Mouse (Mus musculus): ENCODE data around the gene Chek1. TPM values are rescaled to one million over a fixed set of nuclear protein-coding genes. Genes with fewer than 3 reads are reported as not detected.

Chek1 gene
- polyA plus RNA-seq (2017; shearing (Covaris generic)) = 3.0 TPM

DNA sequence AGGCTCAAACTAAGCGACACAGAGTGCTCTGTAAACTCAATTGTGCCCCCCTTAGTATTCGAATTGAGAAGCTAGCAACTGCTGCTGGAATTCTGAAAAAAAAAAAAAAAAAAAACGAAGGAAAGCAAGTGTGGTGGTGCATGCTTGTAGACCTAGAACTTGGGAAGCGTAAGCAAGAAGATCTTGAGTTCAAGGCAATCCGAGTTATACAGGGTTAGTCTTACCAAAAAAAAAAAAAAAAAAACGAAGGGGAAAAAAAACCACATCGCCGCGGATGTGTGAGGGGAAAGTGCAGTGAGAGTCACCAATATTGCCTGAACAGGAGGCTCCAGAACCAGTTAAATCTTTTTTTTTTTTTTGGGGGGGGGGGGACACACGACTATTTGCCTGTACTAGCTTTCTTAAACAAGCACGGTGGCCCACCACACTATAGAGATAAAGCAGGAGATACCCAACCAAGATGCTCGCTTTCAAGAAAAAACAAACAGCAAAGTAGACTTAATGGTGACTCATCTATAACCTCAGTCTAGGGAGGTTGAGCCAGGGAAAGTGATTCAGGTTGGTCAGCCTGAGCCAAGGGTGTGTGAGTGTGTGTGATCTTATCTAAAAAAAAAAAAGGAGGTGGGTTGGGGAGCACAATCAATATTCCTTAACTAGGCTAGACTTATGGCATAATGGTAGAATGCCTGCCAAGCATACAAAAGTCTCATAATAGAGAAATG, at the start of gene Chek1:
Gene Chek1, minus strand, starts transcription at position 32 of the 722 bp plus-strand sequence.

DNA sequence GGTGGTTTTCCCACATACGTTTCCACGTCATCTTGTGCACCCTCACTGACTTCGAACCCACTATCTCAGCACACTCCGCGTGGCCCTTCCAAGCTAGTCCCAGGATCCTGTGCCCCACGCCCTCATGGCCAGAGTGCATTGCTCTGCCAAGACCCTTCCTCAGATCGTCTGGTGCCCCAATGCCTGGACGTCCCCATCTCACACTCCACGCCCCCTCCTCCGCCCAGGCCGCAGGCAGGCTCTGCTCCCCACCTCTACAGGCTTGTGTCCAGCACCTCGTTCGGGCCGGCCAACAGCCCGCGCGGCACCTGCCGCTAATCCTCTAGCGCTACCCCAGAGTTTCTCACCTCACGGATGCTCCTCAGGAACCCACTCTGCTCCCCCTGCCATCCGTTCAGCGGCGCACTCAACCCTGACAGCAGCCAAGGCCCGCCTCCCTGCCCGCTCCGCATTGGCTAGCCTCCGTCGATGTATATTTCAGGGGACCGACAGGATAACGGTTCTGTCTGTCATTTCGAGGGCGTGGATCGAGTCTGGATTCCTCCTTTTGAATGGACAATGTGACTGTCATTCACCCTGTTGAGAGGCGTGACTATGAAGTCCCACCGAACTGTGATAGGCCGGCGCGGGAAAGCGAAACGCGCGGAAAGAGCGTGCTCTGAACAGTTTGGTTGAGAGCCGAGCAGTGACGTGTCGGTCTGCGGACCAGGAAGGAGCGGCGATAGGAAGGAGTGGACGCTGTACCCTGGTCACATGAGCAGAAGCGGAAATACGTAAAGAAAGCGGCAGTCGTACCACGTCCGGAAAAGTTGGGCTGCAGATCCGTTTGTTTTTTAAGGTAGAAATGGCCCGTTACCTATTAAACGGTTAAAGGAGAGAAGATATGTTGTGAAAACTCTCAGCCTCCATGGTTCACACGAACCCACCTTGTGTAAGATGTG, 40.6 kb upstream of the Chek1 start, which contains the start of gene Stt3a:
Gene Stt3a, minus strand, starts transcription at position 477 of the 941 bp plus-strand sequence.

DNA sequence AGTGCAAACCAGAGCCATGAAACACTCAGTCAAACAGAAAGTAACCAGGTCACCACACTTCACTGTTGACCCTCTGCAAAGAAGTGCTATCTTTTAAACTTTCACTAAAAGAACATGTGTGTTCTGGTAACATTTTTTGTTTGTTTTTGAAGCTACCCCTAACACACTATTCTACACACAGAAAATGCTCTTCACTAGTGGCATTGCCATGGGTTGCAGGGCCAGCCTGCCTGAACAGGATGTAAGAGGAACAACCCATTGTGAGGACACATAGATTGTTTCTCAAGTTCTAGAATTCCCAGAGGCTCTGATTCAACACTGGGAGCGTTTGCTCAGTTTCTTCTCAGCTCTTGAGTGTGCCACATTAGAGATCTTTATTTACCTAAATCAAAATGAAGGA, 33.9 kb downstream of the Chek1 start, which contains the start of gene Acrv1:
Gene Acrv1, plus strand, starts transcription at position 301 of the 400 bp plus-strand sequence.

Other genes starting within 250 kb of the Chek1 start
- not detected for gene Gm5615, start 185.1 kb downstream of the Chek1 start, polyA plus RNA-seq (2017; shearing (Covaris generic))
- gene Gm17689, start 144.4 kb downstream of the Chek1 start, polyA plus RNA-seq (2017; shearing (Covaris generic)) = not detected
- gene A630095E13Rik, start 83.7 kb downstream of the Chek1 start, polyA plus RNA-seq (2017; shearing (Covaris generic)) = not detected
- not detected for gene Acrv1, start 33.8 kb downstream of the Chek1 start, polyA plus RNA-seq (2017; shearing (Covaris generic))
- 161 TPM for gene Stt3a, start 40.6 kb upstream of the Chek1 start, polyA plus RNA-seq (2017; shearing (Covaris generic))
- 60.7 TPM for gene Ei24, start 70.3 kb upstream of the Chek1 start, polyA plus RNA-seq (2017; shearing (Covaris generic))
- gene Fez1, start 94.8 kb upstream of the Chek1 start, polyA plus RNA-seq (2017; shearing (Covaris generic)) = not detected

All from effector memory CD4-positive, alpha-beta T cell, adult 5 months (primary cell).